Mouse (Mus musculus) CH12.LX (cell line): ENCODE measurements around the gene Rnf151. TPM values are rescaled to one million over a fixed set of nuclear protein-coding genes. Genes with fewer than 3 reads are reported as not detected.
"Not testable (repeated sequence)": the region's sequence is repeated elsewhere in the genome, so short reads cannot be mapped to it uniquely, and the experiment has no call there.

Experiments
- DNase-seq: peaks from one replicate; pipeline ENCODE4 v3.0.0-alpha.2; 2013; ENCODE audit errors: extremely low read depth
- H3K27ac ChIP-seq: 2 replicates; pipeline ENCODE4 v1.5.1; 2012; ENCODE audit warnings: low read depth, mild to moderate bottlenecking, control low read depth, moderate library complexity; ENCODE audit not compliant: insufficient read depth
- H3K27me3 ChIP-seq: replicated peaks from 2 replicates; pipeline ENCODE3; 2012; ENCODE audit warnings: inconsistent platforms
- H3K36me3 ChIP-seq, 2 experiments: replicated peaks in 1 of 2; 2 replicates each; pipeline versions ENCODE3 to v1.6.1; 2012; ENCODE audit warnings: inconsistent platforms in 1 of 2, low read length in 1 of 2, mild to moderate bottlenecking in 1 of 2, mixed read lengths in 1 of 2, moderate library complexity in 1 of 2; ENCODE audit not compliant: control insufficient read depth in 1 of 2, insufficient read depth in 1 of 2
- H3K4me1 ChIP-seq, 2 experiments: 2 replicates each; pipeline ENCODE4 v1.6.1; 2012; ENCODE audit warnings: inconsistent platforms in 1 of 2, moderate library complexity in 1 of 2; ENCODE audit not compliant: insufficient read depth in 2 of 2, control insufficient read depth in 1 of 2
- H3K4me2 ChIP-seq: 2 replicates; pipeline ENCODE4 v1.6.1; 2012; ENCODE audit warnings: low read depth, mild to moderate bottlenecking, control low read depth; ENCODE audit not compliant: poor library complexity, insufficient read depth, severe bottlenecking
- H3K4me3 ChIP-seq, 3 experiments: fragments of 150-350 bp in 1 of 3; sonication (generic) in 1 of 3; replicated peaks in 1 of 3; 2 replicates each; pipeline versions ENCODE3 to v1.5.1; 2011 to 2012; ENCODE audit warnings: low read depth in 2 of 3, low read length in 2 of 3, mild to moderate bottlenecking in 2 of 3, moderate library complexity in 2 of 3, control low read depth in 1 of 3, improper control_type of control experiment in 1 of 3, inconsistent platforms in 1 of 3, mixed read lengths in 1 of 3; ENCODE audit not compliant: poor library complexity in 1 of 3
- H3K79me2 ChIP-seq: replicated peaks from 2 replicates; pipeline ENCODE4 v1.6.1; 2012; ENCODE audit warnings: mild to moderate bottlenecking, moderate library complexity; ENCODE audit not compliant: control insufficient read depth, poor library complexity, insufficient read depth, severe bottlenecking; ENCODE audit errors: extremely low read depth
- H3K9ac ChIP-seq: 2 replicates; pipeline ENCODE4 v1.6.1; 2012; ENCODE audit warnings: low read depth, mild to moderate bottlenecking, control low read depth, moderate library complexity; ENCODE audit not compliant: insufficient read depth
- H3K9me3 ChIP-seq: replicated peaks from 2 replicates; pipeline ENCODE3; 2012; ENCODE audit warnings: low read length, inconsistent platforms, mixed read lengths
- CTCF ChIP-seq, 2 experiments: IDR thresholded peaks in 1 of 2; conservative IDR thresholded peaks in 1 of 2; 2 replicates each; pipeline ENCODE4 v1.5.1; 2011 to 2012; ENCODE audit warnings: low read depth in 2 of 2, low read length in 2 of 2, improper control_type of control experiment in 1 of 2, inconsistent platforms in 1 of 2, mild to moderate bottlenecking in 1 of 2, moderate library complexity in 1 of 2
- EP300 ChIP-seq: IDR thresholded peaks from 2 replicates; pipeline ENCODE4 v1.6.1; 2011; ENCODE audit warnings: low read length, improper control_type of control experiment
- GABPA ChIP-seq: IDR thresholded peaks from 2 replicates; pipeline ENCODE4 v1.6.1; 2012; ENCODE audit warnings: low read depth, low read length, improper control_type of control experiment, inconsistent platforms; ENCODE audit not compliant: insufficient replicate concordance
- IRF4 ChIP-seq: IDR thresholded peaks from 2 replicates; pipeline ENCODE4 v1.6.1; 2014; ENCODE audit warnings: low read depth, mild to moderate bottlenecking, inconsistent platforms, low read length, improper control_type of control experiment
- MAZ ChIP-seq: IDR thresholded peaks from 2 replicates; pipeline ENCODE4 v1.6.1; 2012; ENCODE audit warnings: low read depth, mild to moderate bottlenecking, inconsistent platforms, low read length, improper control_type of control experiment, moderate library complexity
- MYC ChIP-seq: IDR thresholded peaks from 2 replicates; pipeline ENCODE4 v1.6.1; 2011; ENCODE audit warnings: low read depth, mild to moderate bottlenecking, improper control_type of control experiment, low read length
- NELFE ChIP-seq: IDR thresholded peaks from 2 replicates; pipeline ENCODE4 v1.6.1; 2011; ENCODE audit warnings: low read depth, low read length, improper control_type of control experiment
- SIN3A ChIP-seq: IDR thresholded peaks from 2 replicates; pipeline ENCODE4 v1.6.1; 2012; ENCODE audit warnings: low read length, improper control_type of control experiment, inconsistent platforms
- SMC3 ChIP-seq: IDR thresholded peaks from 2 replicates; pipeline ENCODE4 v1.6.1; 2011; ENCODE audit warnings: low read depth, low read length, improper control_type of control experiment
- TBP ChIP-seq: conservative IDR thresholded peaks from 2 replicates; pipeline ENCODE4 v1.6.1; 2011; ENCODE audit warnings: low read depth, low read length, improper control_type of control experiment
- ZKSCAN1 ChIP-seq: IDR thresholded peaks from 2 replicates; pipeline ENCODE4 v1.6.1; 2012; ENCODE audit warnings: low read depth, inconsistent platforms, low read length, improper control_type of control experiment, borderline replicate concordance
- ZNF384 ChIP-seq: IDR thresholded peaks from 2 replicates; pipeline ENCODE4 v1.6.1; 2012; ENCODE audit warnings: low read depth, low read length, improper control_type of control experiment, inconsistent platforms
- dilution Hi-C: fragments of 300-500 bp; cut with MboI; formaldehyde crosslinking; loops from 2 replicates; pipeline ENCODE4 v1.14.3; 2020; ENCODE audit warnings: low sequenced_read_pairs; ENCODE audit not compliant: extremely low pct_unique_long_range_greater_than_20kb, extremely low pct_ligation_motif_present
- in situ Hi-C: fragments of 300-500 bp; cut with MboI; formaldehyde crosslinking; loops from 3 replicates; pipeline ENCODE4 v1.14.3; 2019; ENCODE audit warnings: low sequenced_read_pairs, low pct_ligation_motif_present, low pct_unique_long_range_greater_than_20kb, mixed read lengths
- polyA plus RNA-seq: library from polyadenylated mRNA; unstranded; fragments of >175 nt; gene quantifications from 2 replicates; pipeline ENCODE4 v1.2.1, GENCODE M21; 2012; ENCODE audit warnings: low read depth; ENCODE audit not compliant: insufficient read length
- total RNA-seq, 2 experiments: library from RNA; depleted of rRNA; stranded (reverse); fragments of 300-350 nt in 1 of 2; fragments of >200 nt in 1 of 2; gene quantifications; 2 replicates each; pipeline ENCODE4 v1.2.3; 2012 to 2014

Rnf151 gene
- total and polyA plus RNA-seq, 3 experiments, result 0.34 to 0.59 TPM; not detected in 1

DNA sequence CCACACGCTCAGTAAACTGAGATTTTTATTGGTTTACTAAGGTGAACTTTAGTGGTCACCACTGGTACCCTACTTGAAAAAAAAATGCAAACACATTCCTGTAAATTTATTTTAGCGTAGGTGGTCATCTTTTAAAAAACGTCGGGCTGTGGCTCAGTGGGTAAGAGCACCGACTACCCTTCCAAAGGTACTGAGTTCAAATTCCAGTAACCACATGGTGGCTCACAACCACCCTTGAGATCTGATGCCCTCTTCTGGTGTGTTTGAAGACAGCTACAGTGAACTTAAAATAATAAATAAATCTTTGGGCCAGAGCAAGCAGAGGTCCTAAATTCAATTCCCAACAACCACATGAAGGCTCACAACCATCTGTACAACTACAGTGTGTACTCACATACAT lies 1.1 kb upstream of the Rnf151 start:
- peak overlapping the region; percentile 92 for H3K4me2 ChIP-seq
- H3K36me3 ChIP-seq, result peaks cover 35 to 58% of the 10 kb centered on the region in 2 experiments
- peaks cover 5 to 26% of the 10 kb centered on the region in 2 experiments; a peak in 3 of 4 replicates for H3K4me1 ChIP-seq
- dilution Hi-C loops, H3K27me3 ChIP-seq, in situ Hi-C loops, H3K27ac ChIP-seq, H3K9me3 ChIP-seq, DNase-seq: not testable (repeated sequence)
- peak overlapping the region; percentile 70 to 92 (median 78) for H3K4me3 ChIP-seq
- peak; percentile 75; the same call in 1 of the 2 replicates for TF ChIP-seq MYC
- TF ChIP-seq CTCF (conservative IDR thresholded peaks at IDR 0.05 in 1 of 2, IDR thresholded peaks at IDR 0.05 in 1 of 2; ENCODE audit: low read depth in 2 of 2, low read length in 2 of 2), result peak in 1 of 2 experiments; percentile 26; a peak in 1 of 4 replicates
- peak; percentile 16; the same call in 1 of the 2 replicates for TF ChIP-seq SIN3A
- H3K9ac ChIP-seq, result peak overlapping the region; percentile 98
- peaks cover 45% of the 10 kb centered on the region for H3K79me2 ChIP-seq

DNA sequence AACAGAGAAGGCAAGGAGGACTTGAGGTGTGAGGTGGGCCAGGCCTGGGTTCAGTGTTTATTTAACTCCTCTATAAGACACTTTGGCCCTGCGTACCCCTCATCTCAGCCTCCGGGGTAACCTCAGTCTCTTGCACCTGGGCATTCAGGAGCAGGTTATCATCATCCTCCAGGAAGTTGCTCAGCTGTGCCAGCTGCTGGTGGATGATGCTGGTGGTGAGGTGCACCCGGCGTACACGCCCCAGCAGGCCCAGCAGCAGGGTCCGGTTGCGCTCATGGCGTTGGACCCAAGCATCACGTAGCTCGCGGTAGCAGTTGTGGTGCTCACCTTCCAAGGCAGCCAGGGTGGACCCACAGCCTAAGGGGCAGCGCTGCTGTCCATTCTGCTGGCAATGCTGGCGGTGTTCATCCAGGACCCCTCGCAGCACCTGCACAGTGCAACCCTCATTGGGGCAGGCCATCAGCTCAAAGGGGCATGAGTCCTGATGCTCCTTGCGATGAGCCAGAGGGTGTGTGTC lies 1.6 kb downstream of the Rnf151 start:
- H3K9me3 ChIP-seq, result no peaks in the 10 kb centered on the region
- peaks cover 22 to 44% of the 10 kb centered on the region in 2 experiments for H3K36me3 ChIP-seq
- H3K79me2 ChIP-seq, result peaks cover 23% of the 10 kb centered on the region
- no peak for TF ChIP-seq TBP
- TF ChIP-seq ZNF384, result no peak
- TF ChIP-seq EP300, result no peak
- H3K9ac ChIP-seq, result no peak overlapping the region
- no peak overlapping the region for H3K4me3 ChIP-seq
- H3K27me3 ChIP-seq, result no peaks in the 10 kb centered on the region
- no peak overlapping the region for H3K27ac ChIP-seq
- no peak overlapping the region for H3K4me2 ChIP-seq
- in situ Hi-C loops (no loop called here), dilution Hi-C loops (no loop called here)
- H3K4me1 ChIP-seq, result peaks cover 0 to 16% of the 10 kb centered on the region in 2 experiments; a peak in 3 of 4 replicates
- no peak for DNase-seq

DNA sequence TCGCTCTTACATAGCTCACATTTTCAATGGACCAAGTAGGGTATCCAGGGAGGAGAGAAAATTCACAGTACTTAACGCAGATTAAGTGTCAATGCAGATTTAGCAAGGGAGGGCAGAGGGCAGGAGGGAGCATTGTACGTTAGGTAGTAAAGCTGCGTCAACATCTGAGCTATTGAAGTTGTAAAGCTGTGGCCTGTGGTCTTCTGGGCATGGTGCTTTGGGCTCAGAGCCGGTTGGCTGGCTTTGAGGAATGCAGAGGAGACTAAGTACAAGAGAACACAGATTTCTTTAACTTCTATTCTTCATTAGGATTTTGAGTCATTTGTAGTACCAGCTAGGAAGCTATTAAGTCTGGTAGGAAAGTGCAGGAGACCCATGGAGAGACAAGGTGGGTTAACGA lies 2.3 kb downstream of the Rnf151 start:
- Histone ChIP-seq H3K36me3 (peaks cover 16 to 39% of the 10 kb centered on the region in 2 experiments), H3K79me2 (peaks cover 18% of the 10 kb centered on the region), H3K9ac (no peak overlapping the region), H3K4me3 (no peak overlapping the region), H3K9me3 (no peaks in the 10 kb centered on the region), H3K4me2 (no peak overlapping the region), H3K27ac (no peak overlapping the region), H3K27me3 (no peaks in the 10 kb centered on the region), H3K4me1 (peaks cover 0 to 16% of the 10 kb centered on the region in 2 experiments; a peak in 3 of 4 replicates)
- dilution Hi-C loops, result no loop called here
- no peak for TF ChIP-seq GABPA
- no peak for TF ChIP-seq MAZ
- TF ChIP-seq ZKSCAN1, result no peak
- TF ChIP-seq NELFE, result no peak
- TF ChIP-seq TBP, result no peak
- TF ChIP-seq SMC3, result no peak
- no peak for TF ChIP-seq CTCF (conservative IDR thresholded peaks at IDR 0.05 in 1 of 2, IDR thresholded peaks at IDR 0.05 in 1 of 2; ENCODE audit: low read depth in 2 of 2, low read length in 2 of 2)
- no peak for TF ChIP-seq IRF4
- in situ Hi-C loops, result no loop called here
- no peak for DNase-seq
